Mouse (Mus musculus): ENCODE data around the gene Slc1a4.

Gene Slc1a4

GRCm38 (mm10) chr11:20253088-20253487 is 79.4 kb downstream of the Slc1a4 start:
- no peak for DNase-seq (ENCODE audit: low read depth, low spot score)

Data from A20 (cell line).